Mouse (Mus musculus) C2C12 (cell line): ENCODE results near the gene Emc8.

ENCODE experiments used
- CEBPB ChIP-seq: IDR thresholded peaks from one replicate; pipeline ENCODE4 v1.6.1; 2011; ENCODE audit warnings: low read depth, mild to moderate bottlenecking, control low read depth, moderate library complexity
- CTCF ChIP-seq: IDR thresholded peaks from one replicate; pipeline ENCODE4 v1.5.1; 2011; ENCODE audit not compliant: control insufficient read depth, insufficient read depth, insufficient read length
- MAX ChIP-seq: IDR thresholded peaks from one replicate; pipeline ENCODE4 v1.6.1; 2011; ENCODE audit warnings: mild to moderate bottlenecking, control low read depth
- MYOD1 ChIP-seq: IDR thresholded peaks from one replicate; pipeline ENCODE4 v1.6.1; 2011; ENCODE audit warnings: low read depth; ENCODE audit not compliant: control insufficient read depth, insufficient read length
- MYOG ChIP-seq: IDR thresholded peaks from one replicate; pipeline ENCODE4 v1.6.1; 2011; ENCODE audit not compliant: control insufficient read depth, insufficient read length; ENCODE audit errors: extremely low read depth
- USF1 ChIP-seq: IDR thresholded peaks from one replicate; pipeline ENCODE4 v1.6.1; 2011; ENCODE audit warnings: low read depth, mild to moderate bottlenecking, control low read depth, moderate library complexity

DNA sequence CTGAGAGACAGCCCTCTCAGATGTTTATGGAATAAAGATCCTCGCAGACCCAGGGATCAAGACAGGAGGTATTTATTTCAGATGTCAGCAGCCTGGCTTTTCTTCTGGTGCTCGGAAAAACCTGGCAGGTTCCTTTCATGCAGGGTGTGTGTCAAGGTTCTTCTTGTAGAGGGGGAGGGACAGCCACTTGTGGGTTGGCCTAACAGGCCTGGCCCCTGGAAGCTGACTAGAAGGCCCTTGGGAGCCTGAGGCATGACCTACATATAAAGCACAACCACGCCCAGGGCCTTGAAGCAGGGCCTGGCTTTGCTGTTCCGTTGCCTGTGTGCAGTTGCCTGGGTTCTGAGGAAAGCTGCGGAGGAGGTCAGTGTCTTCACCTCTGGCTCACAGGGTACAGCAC, 16.7 kb upstream of the Emc8 start:
- TF ChIP-seq MAX, result no peak
- TF ChIP-seq CTCF, result no peak
- TF ChIP-seq USF1, result no peak
- TF ChIP-seq CEBPB, result no peak
- TF ChIP-seq MYOG, result no peak
- no peak for TF ChIP-seq MYOD1
